Mouse (Mus musculus): ENCODE data around the gene Mical3.

Mical3 gene

GRCm38 (mm10) chr6:121108075-121108474 is 22.7 kb downstream of the Mical3 start:
- no peak for DNase-seq

GRCm38 (mm10) chr6:121106711-121107405 is 23.9 kb downstream of the Mical3 start:
- peak; percentile 60 to 69 for DNase-seq

- DNase-seq, result no peak
Measured at GRCm38 (mm10) chr6:121105726-121106125, 25.1 kb downstream of the Mical3 start.

GRCm38 (mm10) chr6:121103406-121104171 is 27.2 kb downstream of the Mical3 start:
- no peak for DNase-seq

GRCm38 (mm10) chr6:121102941-121103340 is 27.9 kb downstream of the Mical3 start:
- no peak for DNase-seq

- no peak for DNase-seq
Measured at GRCm38 (mm10) chr6:121102084-121102483, 28.7 kb downstream of the Mical3 start.

- DNase-seq, result no peak
Measured at GRCm38 (mm10) chr6:121101201-121101600, 29.6 kb downstream of the Mical3 start.

GRCm38 (mm10) chr6:121099831-121100230 is 31.0 kb downstream of the Mical3 start:
- no peak for DNase-seq

GRCm38 (mm10) chr6:121099228-121099608 is 31.6 kb downstream of the Mical3 start:
- DNase-seq, result no peak

GRCm38 (mm10) chr6:121098511-121099227 is 32.1 kb downstream of the Mical3 start:
- peak in 1 of 2 experiments; percentile 37 for DNase-seq

- DNase-seq, result no peak
Measured at GRCm38 (mm10) chr6:121098109-121098508, 32.7 kb downstream of the Mical3 start.

- no peak for DNase-seq
Measured at GRCm38 (mm10) chr6:121096862-121097261, 33.9 kb downstream of the Mical3 start.

GRCm38 (mm10) chr6:121096390-121096789 is 34.4 kb downstream of the Mical3 start:
- DNase-seq, result no peak

GRCm38 (mm10) chr6:121093662-121094408 is 37.0 kb downstream of the Mical3 start:
- no peak for DNase-seq

GRCm38 (mm10) chr6:121090786-121091185 is 40.0 kb downstream of the Mical3 start:
- no peak for DNase-seq

- peak; percentile 84 to 93 for DNase-seq
Measured at GRCm38 (mm10) chr6:121087586-121088245, 43.1 kb downstream of the Mical3 start.

GRCm38 (mm10) chr6:121087127-121087526 is 43.7 kb downstream of the Mical3 start:
- DNase-seq, result peak in 1 of 2 experiments; percentile 36

GRCm38 (mm10) chr6:121086226-121086625 is 44.6 kb downstream of the Mical3 start:
- DNase-seq, result peak in 1 of 2 experiments; percentile 31

- no peak for DNase-seq
Measured at GRCm38 (mm10) chr6:121084050-121084480, 46.7 kb downstream of the Mical3 start.

GRCm38 (mm10) chr6:121082094-121082473 is 48.7 kb downstream of the Mical3 start:
- DNase-seq, result peak in 1 of 2 experiments; percentile 30

- no peak for DNase-seq
Measured at GRCm38 (mm10) chr6:121081288-121082093, 49.3 kb downstream of the Mical3 start.

Measured in kidney, adult 8-10 months (tissue).